Mouse (Mus musculus): ENCODE results near the gene Diras2.
A peak's percentile ranks its signal among the peaks of the same experiment; 100 is the strongest.

The Diras2 gene

GRCm38 (mm10) chr13:52551275-52551674, 20.2 kb upstream of the Diras2 start:
- peak; percentile 34 for DNase-seq

- DNase-seq: no peak
Observed at GRCm38 (mm10) chr13:52550690-52551193, 19.7 kb upstream of the Diras2 start.

DNA sequence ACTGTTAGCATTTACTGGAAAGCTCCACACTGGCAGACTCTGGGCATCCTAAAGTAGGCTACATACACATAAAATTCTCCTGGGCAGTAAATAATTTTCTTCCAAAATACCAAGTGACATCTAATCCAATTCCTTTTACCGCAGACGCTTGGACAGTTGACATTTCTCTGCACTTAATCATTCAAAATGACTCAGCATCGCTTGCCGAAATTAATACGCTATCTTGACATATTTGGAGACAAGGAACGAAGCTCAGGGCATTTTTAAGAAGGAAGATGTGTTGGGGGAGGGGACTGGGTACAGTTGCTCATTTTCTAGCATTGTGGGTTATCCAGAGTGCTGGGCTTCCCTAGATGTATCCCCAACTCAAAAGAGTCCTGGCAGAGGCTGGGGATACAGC, 15.2 kb upstream of the Diras2 start:
- DNase-seq: no peak

- DNase-seq: no peak
Observed at GRCm38 (mm10) chr13:52542636-52543035, 11.6 kb upstream of the Diras2 start.

GRCm38 (mm10) chr13:52542036-52542526, 11.0 kb upstream of the Diras2 start:
- DNase-seq: no peak

DNA sequence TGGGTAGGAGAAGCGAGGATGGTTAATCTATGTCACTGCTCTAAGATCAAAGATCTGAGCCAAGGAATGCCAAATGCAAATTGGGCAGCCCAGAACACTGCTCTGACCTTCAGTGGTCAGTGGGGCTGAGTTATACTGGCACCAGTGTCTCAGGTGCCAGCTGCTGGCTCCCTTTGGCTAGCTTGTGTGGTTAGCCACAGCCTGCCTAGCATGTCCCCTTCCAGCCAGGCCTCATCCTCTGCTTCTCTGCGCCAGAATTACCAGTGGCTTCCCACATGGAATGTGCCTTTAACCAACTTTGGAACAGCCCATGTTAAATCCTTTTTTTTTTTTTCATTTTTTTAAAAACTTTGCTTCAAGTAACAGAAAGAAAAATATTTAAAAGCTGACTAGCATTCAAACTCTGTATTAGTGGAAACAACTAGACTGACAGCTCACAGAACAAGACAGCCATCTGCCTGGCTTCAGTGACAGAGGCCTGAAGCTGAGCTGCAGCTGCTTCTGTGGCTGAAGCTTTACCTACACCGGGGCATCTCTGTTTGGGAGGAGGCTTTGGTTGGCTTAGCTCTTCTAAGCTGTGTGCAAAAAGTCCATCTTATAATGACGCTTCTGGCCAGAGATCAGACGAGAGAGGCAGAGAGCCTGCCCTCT, 10.4 kb upstream of the Diras2 start:
- DNase-seq: no peak

GRCm38 (mm10) chr13:52539461-52539860, 8.4 kb upstream of the Diras2 start:
- no peak for DNase-seq

GRCm38 (mm10) chr13:52538588-52539116, 7.6 kb upstream of the Diras2 start:
- peak; percentile 44 for DNase-seq

- peak; percentile 55 for DNase-seq
Observed at GRCm38 (mm10) chr13:52537754-52538587, 6.9 kb upstream of the Diras2 start.

DNA sequence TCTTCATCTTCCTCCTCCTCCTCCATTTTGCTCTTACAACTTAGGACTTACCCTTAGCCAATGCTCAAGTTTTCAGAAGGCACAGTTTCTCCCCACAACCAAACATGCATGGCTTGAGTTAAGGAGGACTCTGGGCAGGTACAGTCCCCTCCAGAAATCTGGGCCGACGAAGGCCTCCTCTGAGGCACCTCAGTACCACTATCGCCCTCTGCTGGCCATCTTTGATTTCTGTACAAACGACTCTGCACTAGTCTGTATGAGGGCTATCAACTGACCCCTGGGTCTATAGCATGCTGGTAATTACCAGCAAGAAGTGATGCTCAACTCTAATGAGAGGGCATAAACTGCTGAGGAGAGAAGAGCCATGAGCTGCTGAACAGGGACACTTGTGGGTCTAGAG, 4.5 kb upstream of the Diras2 start:
- peak; percentile 79 for DNase-seq

DNA sequence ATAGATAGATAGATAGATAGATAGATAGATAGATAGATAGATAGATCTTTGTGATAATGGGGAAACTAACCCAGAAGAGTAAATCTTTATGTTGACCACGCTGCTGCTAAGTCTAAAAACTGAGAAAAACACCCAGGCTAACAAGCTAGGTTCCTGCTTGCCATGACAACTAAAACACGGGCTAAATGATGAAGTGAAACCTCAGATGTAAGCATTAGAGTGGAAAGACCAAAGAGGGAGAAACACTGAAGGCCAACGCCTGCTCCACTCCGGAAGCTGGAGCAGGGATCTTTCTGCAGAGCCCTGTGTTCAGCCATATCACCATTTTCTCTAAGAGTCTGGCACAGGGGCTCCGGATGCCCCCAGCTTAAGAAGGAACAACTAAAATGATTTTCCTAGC, 2.6 kb upstream of the Diras2 start:
- no peak for DNase-seq

DNA sequence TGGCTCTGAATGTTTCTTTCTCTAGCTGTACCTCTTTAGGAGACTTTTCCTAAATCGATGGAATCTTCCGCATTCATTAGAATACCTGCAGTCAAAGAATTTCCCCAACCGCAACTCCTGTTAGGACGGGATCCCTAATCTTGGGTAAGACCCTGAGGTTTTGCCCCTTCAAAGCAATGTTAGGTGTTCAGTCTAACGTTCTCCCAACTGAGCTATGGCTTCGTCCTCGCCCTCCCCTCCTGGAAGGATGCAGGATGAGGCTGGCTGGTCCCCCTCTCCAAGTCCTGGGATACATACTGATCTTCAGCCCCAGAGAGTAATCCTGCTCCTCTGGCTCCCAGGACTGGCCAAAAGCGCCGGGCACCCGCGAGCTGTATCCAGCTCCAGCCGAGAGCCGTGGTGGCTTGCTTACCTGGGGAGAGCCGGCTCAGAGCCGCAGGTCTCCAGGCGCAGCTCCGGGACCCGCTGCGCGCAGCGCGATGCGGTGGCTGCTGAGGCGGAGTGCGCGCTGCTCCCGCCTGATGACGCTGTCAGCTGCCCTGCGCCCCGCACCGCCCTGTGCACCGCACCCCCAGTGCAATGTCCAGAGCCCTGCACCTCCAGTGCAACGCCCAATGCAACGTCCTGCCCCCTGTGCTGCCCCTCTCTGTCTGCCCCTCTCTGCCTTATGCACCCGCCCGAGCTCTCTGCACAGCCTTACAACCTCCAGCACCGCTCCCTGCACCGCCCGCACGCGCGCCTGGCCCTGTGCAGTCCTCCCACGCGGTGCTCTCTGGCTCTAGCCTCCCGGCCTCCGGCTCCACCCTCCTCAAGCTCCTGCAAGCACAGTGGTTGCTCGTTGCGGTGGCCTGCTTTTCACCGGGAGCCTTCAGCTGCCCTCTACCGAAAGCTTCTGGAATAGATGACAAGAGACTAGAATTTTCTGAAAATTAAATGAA, 802 bp downstream of the Diras2 start:
- DNase-seq: peak; percentile 86

GRCm38 (mm10) chr13:52529188-52529972, 1.7 kb downstream of the Diras2 start:
- DNase-seq: no peak

DNA sequence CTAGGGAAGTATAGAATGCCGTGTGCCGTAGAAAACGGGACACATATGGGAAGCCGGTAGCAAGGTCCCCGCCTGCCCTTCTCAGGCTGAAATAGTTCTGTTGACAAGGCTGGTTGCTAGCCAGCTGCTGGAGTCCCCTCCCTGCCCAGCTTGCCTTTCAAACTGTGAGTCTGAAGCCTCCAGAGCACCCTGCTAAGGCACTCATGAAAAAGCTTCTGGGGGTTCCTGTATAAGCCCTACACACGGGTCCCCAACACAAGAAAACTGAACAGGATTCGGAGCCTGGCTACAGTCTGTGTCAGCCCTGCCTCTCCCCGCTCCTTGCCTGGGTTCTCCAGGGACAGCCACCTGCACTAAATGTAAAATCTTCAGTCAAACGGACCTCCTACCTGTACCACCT, 2.3 kb downstream of the Diras2 start:
- DNase-seq: no peak

- DNase-seq: no peak
Observed at GRCm38 (mm10) chr13:52528281-52528680, 2.8 kb downstream of the Diras2 start.

- DNase-seq: no peak
Observed at GRCm38 (mm10) chr13:52526249-52527035, 4.6 kb downstream of the Diras2 start.

DNA sequence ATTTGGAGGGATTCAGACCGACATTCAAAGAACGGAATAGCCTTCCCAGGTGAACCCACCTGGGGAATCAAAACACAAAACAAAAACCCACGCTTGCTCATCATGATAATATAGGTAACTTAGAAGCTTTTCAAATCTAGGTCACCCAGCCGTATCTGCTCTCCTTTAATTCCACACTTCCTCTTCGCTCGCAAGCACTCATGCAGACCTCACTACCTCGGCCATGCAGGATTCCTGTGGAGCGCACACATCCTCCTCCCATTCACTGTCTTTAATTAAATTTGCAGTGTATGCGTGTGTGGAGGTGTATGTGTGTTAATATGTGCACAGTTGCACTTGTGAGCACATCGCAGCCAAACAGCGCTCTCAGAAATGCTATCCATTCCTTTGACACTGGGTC, 6.8 kb downstream of the Diras2 start:
- DNase-seq: no peak

GRCm38 (mm10) chr13:52521176-52521575, 9.9 kb downstream of the Diras2 start:
- no peak for DNase-seq

GRCm38 (mm10) chr13:52519425-52519824, 11.7 kb downstream of the Diras2 start:
- DNase-seq: no peak

DNA sequence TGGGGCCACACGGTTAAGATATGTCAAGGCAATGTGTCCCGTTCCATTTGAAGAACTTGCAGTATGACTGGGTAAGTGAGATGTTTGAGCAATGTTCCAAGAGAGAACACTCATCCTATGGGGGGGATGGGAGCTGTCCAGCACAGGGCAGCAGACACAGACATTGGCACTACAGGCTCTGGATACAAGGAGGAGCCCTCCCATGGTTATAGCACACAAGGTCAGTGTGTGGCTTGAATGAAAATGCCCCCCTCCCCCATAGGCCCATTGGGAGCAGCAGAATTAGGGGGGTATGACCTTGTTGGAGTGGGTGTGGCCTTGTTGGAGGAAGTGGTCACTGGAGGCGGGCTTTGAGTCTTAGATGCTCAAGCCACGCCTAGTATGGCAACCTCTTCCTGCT, 12.7 kb downstream of the Diras2 start:
- no peak for DNase-seq

DNA sequence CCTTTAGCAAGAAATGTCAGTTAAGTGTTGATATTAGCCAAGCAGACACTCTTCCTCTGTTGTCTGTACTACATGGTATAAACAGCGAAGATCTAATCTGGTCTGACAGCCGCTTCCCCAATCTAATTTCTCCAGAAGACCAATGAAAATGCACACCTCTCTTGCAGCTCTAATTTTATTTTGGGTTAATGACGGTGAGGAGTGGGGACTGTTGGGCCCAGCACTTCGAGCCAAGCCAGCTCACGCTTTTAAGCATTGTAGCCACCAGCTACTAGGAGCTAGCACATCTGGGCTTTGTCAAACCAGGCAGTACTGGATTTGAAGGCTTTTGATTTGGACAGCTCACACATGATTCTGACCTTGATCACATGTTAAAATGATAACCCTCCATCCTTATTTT, 14.1 kb downstream of the Diras2 start:
- DNase-seq: no peak

Measured in thymus, postnatal 14 days (tissue).